Mouse (Mus musculus): ENCODE measurements around the gene Cisd3. TPM values are rescaled to one million over a fixed set of nuclear protein-coding genes. Genes with fewer than 3 reads are reported as not detected.

Gene Cisd3
- polyA plus RNA-seq, 1 experiment, result 51.9 TPM

DNA sequence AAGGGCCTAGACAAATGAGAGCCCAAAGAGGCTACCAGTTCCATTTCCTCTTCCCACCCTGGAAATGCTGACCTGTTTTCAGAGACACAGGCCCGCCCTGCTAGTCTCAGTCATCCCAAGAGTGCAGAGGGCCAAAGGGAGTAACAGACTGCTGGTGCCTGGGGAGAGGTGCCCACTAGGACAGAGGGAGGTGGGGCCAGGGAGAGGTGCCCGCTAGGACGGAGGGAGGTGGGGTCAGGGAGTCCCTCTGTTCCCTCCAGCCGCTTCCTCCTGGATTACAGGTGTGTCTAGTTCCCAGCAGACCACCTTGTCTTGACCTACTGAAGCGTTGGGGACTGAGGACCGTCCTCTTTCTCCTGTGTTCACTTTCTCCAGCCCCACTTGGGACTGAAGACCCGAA lies 860 bp upstream of the Cisd3 start:
- DNase-seq (ENCODE audit: extremely low spot score in 1 of 2, low spot score in 1 of 2), result no peak

DNA sequence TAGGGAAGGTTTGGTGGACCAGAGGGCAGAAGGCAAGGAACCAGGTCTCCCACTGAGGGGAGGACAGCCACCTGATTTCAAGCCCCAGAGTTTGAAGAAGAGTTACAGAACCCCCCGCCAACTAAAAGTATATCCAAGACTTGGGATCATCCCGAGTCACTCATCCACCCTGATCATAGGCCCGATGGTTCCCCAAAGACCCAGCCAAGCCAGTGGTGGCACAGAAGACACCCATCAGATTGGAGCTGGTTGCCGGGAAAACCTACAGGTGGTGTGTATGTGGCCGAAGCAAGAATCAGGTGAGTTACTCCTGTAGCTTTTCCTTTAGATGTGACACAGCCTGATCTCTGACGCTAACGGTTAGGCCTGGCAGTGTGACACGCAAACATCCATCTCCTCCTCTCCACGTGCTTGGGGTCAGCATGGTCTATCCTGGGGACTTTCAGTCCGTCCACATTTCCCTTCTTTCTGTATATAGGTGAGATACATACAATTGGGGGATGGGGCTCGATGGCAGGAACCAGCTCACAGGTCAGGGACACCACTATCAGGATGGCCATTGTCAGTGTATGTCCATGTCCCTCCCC lies 789 bp downstream of the Cisd3 start:
- DNase-seq (ENCODE audit: extremely low spot score in 1 of 2, low spot score in 1 of 2), result no peak

DNA sequence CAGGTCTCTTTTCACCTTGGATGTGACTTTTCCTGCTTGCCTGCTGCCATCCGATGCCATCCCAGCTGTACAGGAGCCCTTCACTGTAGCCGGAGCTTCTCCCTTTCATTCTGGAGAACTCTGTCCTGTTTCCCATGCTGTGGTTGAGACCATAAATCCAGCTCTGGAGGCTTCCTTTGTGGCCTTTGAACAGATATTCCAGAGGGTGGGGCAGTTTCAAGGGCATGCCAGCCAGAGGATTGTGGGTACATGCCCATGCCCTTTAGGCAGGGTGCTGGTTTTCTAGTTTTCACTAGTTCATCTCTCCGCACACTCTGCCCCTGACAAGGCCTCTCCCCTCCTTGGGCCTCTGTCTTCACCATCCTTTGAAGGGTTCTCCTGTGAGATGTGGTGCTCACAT lies 1.4 kb downstream of the Cisd3 start:
- DNase-seq (ENCODE audit: extremely low spot score in 1 of 2, low spot score in 1 of 2), result no peak

GRCm38 (mm10) chr11:97689861-97690260 lies 4.2 kb downstream of the Cisd3 start:
- DNase-seq (ENCODE audit: extremely low spot score in 1 of 2, low spot score in 1 of 2), result peak in 1 of 2 experiments; percentile 71

- no peak for DNase-seq (ENCODE audit: extremely low spot score in 1 of 2, low spot score in 1 of 2)
These were observed 8.8 kb downstream of the Cisd3 start for GRCm38 (mm10) chr11:97694435-97694834.

DNA sequence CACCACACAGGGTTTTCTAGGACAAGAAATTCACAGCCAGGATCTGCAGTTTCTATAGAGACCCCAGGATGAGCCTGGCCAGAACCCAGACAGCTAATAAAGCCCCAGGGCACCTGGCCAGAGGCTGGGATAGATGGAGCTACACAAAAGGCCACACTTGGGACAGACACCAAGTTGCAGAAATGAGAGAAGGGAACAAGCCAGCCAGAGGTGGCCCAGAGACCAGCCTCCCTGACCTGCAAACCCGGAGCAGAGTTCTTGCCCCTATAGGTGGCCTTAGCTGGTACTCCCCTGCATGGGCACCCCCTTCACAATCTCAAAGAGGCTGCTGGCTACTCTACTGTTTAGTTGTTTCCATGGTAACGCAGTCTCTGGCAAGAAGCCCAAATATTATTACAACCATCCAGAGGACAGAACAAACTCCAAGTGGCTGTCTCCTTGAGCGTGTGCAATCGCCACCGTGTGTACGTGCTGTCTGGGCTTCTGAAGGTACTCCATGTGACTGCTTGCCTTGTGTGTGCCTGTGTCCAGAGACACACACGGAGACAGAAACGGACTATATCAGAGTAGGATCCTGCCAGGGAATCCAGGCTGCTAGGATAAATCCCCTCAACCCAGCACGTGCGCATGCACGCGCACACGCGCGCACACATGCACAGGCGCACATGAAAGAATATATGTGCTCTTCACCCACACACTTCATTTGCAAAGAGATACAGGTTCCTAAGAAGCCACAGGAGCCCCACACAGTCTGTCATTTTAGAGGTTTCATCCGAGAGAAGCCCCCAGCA lies 9.5 kb downstream of the Cisd3 start:
- DNase-seq (ENCODE audit: extremely low spot score in 1 of 2, low spot score in 1 of 2), result peak in 1 of 2 experiments; percentile 62

GRCm38 (mm10) chr11:97695712-97696401 lies 10.2 kb downstream of the Cisd3 start:
- DNase-seq (ENCODE audit: extremely low spot score in 1 of 2, low spot score in 1 of 2), result peak in 1 of 2 experiments; percentile 20

GRCm38 (mm10) chr11:97696669-97697068 lies 11.0 kb downstream of the Cisd3 start:
- DNase-seq (ENCODE audit: extremely low spot score in 1 of 2, low spot score in 1 of 2), result no peak

DNA sequence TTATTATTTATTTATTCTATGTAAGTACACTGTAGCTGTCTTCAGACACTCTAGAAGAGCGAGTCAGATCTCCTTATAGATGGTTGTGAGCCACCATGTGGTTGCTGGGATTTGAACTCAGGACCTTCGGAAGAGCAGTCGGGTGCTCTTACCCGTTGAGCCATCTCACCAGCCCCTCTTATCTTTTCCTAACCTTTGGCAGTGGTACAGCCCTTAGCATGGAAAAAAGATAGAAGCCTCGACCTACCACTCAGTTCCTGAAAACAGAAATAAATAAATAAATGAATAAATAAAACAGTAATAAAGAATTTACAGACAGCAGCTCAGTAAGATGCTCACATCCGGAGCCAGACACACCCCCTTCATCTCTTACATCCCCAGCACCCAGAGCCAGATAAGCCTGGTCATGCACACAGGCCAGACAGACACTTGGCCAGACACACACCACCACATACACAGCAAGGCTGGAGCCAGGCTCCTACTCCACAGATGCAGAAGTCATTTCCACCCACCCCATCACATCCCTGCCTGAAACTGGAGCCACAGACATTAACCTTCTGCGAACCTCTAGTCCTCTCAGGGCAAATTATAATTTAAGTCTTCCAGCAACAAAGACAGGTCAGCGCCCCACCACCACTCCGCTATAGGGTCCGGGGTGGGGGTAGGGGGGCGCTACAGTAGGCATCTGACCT lies 11.7 kb downstream of the Cisd3 start:
- DNase-seq (ENCODE audit: extremely low spot score in 1 of 2, low spot score in 1 of 2), result no peak

- DNase-seq (ENCODE audit: extremely low spot score in 1 of 2, low spot score in 1 of 2), result no peak
These were observed 12.4 kb downstream of the Cisd3 start for GRCm38 (mm10) chr11:97697891-97698529.

GRCm38 (mm10) chr11:97698741-97699611 lies 13.3 kb downstream of the Cisd3 start:
- DNase-seq (ENCODE audit: extremely low spot score in 1 of 2, low spot score in 1 of 2), result peak in 1 of 2 experiments; percentile 51

GRCm38 (mm10) chr11:97699626-97700002 lies 14.0 kb downstream of the Cisd3 start:
- DNase-seq (ENCODE audit: extremely low spot score in 1 of 2, low spot score in 1 of 2), result peak; percentile 80 to 90

DNA sequence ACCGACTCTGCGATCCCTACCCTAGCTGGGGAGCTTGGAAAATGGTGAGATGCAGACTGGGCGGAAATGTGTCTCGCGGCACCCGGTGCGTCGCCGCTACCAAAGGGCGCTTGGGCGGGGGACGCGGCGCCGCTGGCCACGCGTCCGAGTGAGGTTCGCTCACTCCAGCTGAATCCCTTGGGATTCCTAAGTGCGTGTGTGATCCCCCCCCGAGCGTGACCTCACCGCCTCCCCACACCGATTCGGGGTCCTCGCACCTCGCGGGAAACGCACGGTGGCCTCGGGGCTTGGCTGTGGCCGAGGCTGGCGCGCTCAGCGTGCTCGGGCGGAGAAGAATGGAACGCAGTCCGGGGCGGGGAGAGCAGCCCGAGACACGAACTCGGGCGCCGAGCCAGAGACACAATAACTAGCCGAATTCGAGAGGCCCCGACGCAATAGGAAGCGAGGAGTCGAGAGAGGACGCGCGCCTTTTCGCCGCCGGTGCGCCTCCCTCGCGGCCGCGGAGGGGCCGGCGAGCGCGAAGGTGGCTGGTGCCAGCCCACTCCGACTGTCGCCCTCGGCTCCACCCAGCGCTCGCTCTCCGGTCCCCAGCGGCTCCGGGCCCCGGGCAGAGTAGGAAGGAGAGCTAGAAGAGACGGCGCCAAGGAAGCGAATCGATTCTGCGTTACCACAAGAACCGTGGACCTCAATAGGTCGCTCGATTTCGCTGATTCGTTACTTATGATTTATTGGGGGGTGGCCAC lies 14.5 kb downstream of the Cisd3 start, which contains the start of gene Pcgf2:
TSS of gene Pcgf2 (minus strand) at position 495 of the 743 bp plus-strand sequence.
- peak in 1 of 2 experiments; percentile 72 for DNase-seq (ENCODE audit: extremely low spot score in 1 of 2, low spot score in 1 of 2)

DNA sequence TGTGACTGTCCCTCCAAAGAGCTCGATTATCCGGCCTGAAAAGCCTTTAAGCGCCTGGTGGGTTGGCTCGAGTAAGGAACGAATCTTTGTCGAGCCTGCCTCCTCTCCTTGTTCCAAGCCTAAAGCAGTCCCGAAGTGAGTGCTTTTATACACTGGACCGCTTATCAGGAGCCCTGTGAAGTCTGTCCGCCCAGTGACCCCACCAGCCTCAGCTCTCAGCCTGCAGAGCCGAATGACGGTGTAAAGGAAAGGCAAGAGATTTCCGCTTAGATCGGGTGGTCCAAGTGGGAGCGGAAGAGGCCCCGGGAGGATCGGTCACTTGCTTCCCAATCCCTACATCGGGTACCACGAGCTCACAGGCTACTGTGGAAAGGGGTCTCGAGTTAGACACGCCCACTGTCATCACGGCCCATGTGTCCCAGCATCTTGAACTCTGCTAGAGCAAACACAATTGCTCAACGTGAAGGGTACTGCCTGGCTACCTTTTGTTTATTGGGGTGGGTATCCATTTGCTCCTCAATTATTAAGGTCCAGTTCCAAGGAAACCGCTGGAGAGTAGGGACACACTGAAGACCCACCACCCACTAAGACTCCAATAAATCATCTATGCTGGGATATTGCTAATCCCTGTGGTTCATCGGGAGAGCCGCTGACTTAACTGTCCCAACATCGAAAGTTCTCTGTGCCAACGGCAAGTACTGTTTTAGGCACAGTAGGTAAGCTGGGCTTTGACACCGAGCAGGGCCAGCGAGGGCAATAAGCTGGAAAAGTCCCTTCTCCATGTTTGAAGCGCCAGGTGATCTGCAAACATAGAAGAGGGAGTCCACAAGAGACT lies 15.3 kb downstream of the Cisd3 start:
- DNase-seq (ENCODE audit: extremely low spot score in 1 of 2, low spot score in 1 of 2), result no peak

- peak in 1 of 2 experiments; percentile 34 for DNase-seq (ENCODE audit: extremely low spot score in 1 of 2, low spot score in 1 of 2)
These were observed 16.2 kb downstream of the Cisd3 start for GRCm38 (mm10) chr11:97701581-97702392.

DNA sequence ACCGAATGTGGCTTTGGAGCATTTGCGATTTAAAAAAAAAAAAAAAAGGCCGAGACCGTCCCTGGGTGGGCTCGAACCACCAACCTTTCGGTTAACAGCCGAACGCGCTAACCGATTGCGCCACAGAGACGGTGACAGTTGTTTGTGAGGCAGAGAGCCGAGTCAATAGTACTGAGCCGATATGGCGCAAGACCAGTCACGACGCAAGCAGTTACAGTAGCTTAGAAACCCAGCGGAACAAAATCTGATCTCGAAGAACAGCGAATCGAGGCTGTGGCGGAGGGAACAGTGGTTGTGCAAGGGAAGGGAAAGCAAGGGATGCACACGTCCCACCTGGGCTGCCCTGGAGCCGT lies 16.7 kb downstream of the Cisd3 start:
- peak; percentile 78 to 96 for DNase-seq (ENCODE audit: extremely low spot score in 1 of 2, low spot score in 1 of 2)

Data from frontal cortex, adult 2 months (tissue).